Mouse (Mus musculus): ENCODE measurements around the gene Nufip1. TPM values are rescaled to one million over a fixed set of nuclear protein-coding genes. Genes with fewer than 3 reads are reported as not detected.

Gene Nufip1
- 7.7 and 8.0 TPM in 2 replicates for total RNA-seq (2021)
- long read RNA-seq, experiment 1, transcript Nufip1-201 (10 exons, 3,974 nt), result major isoform, 20 of 22 reads
- long read RNA-seq, experiment 1, partial matches to known transcripts, result 0 of 22 reads
- long read RNA-seq, experiment 1, other reads (novel, unspliced or antisense), result 2 of 22 reads
- long read RNA-seq, experiment 2, transcript Nufip1-201 (10 exons, 3,974 nt), result major isoform, 13 of 17 reads
- long read RNA-seq, experiment 2, partial matches to known transcripts, result 0 of 17 reads
- long read RNA-seq, experiment 2, other reads (novel, unspliced or antisense), result 4 of 17 reads

DNA sequence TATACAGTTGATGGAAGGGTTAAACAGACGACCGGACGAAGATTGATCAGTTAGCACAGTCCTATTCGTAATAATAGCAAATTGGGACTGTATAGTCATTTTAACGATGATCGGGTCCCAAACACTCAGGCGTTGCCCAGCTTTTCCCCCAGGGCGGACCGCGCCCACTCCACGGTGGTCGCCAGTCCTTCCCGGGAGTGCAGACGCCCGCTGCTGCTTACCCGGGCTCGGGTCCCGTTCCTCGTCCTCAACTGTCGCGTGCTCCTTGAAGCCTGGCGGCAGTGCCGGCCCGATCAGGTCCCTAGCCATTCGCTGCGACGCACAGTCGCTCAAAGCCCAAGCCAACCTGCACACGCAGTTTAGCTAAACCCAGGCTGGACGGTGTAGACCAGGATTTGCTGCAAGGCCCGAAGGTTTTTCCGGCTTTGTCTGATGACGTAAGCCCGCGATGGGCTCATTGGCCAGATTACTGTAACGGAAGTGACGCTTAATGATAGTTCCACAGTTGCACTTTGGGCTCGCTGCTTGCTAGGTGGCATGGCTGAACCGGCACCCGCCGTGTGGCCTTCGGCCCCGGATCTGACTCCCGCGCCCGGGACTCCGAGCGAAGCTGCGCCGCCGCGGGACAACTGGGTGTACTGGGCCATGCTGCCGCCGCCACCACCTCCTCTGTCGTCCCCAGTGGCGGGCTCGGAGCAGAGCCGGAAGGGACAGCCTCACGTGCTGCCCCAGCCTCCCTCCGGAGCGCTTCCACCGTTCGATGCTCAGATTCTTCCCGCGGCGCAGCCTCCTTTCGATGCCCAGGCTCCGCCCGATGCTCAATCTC, at the start of gene Nufip1, which contains the start of gene Gpalpp1:
Nufip1 (plus strand) TSS at position 496 of the 826 bp plus-strand sequence.
Gpalpp1 (minus strand) TSS at position 365 of the 826 bp plus-strand sequence.
- DNase-seq, result peak; percentile 94

DNA sequence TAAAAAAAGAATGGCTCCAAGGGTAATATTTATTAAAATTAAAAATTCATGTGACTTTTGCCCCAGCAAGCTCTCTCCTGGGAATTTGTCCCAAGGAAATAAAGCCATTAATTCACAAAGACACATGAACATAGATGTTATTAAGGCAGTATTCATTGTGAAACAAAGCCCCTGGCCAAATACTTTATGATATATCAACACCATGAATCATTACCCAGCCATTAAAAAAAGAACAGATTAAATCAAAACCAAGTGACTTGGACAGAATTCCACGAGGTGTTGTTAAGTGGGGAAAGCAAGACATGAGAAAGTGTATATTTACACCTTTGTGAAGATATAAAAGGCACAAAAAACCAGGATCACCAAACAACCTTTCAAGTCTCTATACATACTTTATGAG, 43.5 kb upstream of the Nufip1 start:
- DNase-seq, result no peak

DNA sequence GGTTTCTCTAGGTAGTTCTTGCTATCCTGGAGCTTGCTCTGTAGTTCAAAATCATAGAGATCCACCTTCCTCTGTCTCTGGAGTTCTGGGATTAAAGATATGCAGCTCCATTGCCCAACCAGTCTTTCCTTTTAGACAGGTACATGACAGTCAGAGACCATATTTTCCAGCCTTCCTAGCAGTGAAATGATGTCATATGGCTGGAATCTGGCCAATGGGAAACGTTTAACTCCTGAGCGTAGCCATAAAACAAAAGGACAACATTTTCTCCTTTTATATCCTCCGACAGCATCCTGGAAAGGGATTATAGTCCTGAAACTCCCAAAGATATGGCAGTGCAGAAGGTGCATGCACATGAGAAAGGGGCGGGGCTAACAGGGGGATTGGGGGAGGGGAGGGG, 42.4 kb upstream of the Nufip1 start:
- no peak for DNase-seq

GRCm38 (mm10) chr14:76069296-76069695, 41.4 kb upstream of the Nufip1 start:
- no peak for DNase-seq

DNA sequence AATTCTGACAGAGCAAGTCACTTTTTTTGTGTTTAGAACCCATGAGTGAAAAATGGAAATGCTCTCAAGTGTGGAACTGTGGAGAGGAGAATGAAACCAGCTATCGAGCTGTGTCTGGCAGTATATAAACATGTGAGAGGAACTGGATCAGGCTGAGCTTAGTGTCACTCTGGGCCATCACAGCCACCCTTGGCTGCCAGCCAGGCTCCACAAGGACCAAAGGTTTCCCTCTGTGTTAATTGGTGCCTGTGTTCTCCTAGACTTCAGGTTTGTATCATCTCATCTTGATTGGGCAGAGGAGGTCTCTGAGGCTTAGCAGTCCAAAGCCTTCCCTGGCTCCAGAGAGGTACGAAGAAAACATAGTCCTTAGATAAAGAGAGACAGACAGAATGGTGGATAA, 38.1 kb upstream of the Nufip1 start:
- DNase-seq, result peak; percentile 29

GRCm38 (mm10) chr14:76074206-76074605, 36.5 kb upstream of the Nufip1 start:
- DNase-seq, result peak; percentile 15

DNA sequence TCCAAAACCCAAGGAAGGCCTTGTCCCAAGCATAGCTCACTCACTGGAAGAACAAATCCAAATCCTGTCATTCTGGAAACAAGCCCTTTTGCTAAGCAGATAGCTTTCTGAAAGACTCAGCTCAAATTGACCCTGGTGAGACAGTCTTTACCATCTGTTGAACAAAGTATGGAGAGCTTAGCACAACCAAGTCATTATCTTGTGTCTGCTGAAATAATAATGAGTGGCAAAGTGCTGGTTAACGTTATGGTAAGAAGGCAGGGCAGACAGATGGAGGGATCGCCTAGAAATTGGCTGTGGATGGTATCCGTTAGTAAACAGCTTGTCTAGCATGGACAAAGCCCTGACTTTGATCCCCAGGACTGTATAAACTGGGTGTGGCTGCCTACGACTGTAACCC, 35.0 kb upstream of the Nufip1 start:
- no peak for DNase-seq

- no peak for DNase-seq
Measured at GRCm38 (mm10) chr14:76076602-76077001, 34.1 kb upstream of the Nufip1 start.

GRCm38 (mm10) chr14:76077088-76077491, 33.6 kb upstream of the Nufip1 start:
- DNase-seq, result peak; percentile 63

GRCm38 (mm10) chr14:76081451-76081850, 29.2 kb upstream of the Nufip1 start:
- DNase-seq, result peak; percentile 57

GRCm38 (mm10) chr14:76082086-76082636, 28.5 kb upstream of the Nufip1 start:
- no peak for DNase-seq

GRCm38 (mm10) chr14:76084188-76084587, 26.5 kb upstream of the Nufip1 start:
- DNase-seq, result no peak

DNA sequence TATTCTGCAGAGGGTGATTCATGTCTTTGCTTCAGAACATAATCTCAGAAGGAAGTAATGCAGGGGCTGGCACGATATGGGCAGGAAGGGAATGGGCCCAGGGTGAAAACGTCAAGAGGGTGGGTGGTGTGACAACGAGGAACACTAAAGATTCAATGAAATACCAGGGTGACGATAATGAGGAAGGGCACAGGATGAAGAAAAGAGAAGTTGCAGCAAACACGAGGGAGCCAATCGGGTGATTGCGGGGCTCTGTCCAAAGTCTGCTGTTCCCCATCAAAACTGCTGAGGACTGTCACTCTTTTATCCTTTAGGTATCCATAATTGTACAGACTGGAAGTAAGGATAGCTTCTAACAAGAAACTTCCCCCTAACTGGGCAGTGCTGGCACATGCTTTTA, 13.4 kb upstream of the Nufip1 start:
- DNase-seq, result no peak

- no peak for DNase-seq
Measured at GRCm38 (mm10) chr14:76097815-76098214, 12.9 kb upstream of the Nufip1 start.

GRCm38 (mm10) chr14:76099543-76099942, 11.1 kb upstream of the Nufip1 start:
- DNase-seq, result no peak

DNA sequence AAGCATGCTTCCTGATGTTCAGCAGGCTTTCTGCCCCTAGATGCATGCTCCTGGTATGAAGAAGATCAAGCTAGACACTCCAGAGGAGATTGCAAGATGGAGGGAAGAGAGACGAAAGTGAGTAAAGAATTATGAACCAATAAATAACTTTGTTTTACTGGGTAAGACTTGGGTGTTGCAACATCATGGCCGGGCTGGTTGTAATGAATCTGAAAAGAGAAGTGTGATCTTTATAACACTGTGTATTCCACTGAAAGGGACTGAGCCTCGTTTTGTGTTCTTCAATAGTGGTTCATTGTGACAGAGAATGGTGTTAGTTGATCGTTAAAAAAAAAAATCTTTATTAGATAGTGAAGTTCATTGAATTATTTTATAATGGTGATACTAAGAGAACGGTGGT, 5.1 kb downstream of the Nufip1 start:
- no peak for DNase-seq

DNA sequence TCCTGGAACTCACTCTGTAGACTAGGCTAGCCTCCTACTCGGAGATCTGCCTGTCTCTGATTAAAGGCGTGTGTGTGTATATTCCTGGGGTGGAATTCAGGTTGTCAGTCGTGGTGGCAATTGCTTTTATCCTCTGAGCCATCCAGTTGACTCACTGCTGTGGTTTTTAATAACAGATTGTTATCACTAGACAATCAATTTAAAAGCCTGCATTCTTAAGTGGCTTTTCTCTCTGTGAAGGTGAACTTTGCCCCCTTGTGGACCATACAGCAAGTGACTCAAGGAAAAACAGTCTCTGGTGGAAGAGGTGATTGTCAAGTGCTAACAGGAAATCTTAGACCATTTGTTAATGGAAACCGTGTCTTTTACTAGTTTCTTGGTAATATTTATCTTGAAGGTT, 8.3 kb downstream of the Nufip1 start:
- DNase-seq, result no peak

DNA sequence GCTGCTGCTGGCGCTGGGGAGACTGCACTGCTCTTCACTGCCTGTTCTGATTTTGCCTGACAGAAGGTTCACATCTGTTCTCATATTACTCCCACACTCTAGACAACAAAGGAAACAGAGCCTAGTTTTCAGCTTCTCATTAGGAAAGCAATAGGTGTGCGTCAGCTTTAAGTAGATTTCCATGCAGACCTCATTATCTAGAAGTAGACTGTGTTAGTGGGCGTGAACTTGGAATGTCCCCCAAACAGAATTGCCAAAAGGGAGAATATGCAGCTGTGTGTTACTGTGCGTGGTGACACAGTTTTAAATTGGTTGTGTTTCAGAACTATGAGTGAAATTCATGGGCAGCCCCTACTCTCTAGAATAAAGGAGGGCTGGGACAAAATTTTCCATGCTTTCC, 9.8 kb downstream of the Nufip1 start:
- no peak for DNase-seq

DNA sequence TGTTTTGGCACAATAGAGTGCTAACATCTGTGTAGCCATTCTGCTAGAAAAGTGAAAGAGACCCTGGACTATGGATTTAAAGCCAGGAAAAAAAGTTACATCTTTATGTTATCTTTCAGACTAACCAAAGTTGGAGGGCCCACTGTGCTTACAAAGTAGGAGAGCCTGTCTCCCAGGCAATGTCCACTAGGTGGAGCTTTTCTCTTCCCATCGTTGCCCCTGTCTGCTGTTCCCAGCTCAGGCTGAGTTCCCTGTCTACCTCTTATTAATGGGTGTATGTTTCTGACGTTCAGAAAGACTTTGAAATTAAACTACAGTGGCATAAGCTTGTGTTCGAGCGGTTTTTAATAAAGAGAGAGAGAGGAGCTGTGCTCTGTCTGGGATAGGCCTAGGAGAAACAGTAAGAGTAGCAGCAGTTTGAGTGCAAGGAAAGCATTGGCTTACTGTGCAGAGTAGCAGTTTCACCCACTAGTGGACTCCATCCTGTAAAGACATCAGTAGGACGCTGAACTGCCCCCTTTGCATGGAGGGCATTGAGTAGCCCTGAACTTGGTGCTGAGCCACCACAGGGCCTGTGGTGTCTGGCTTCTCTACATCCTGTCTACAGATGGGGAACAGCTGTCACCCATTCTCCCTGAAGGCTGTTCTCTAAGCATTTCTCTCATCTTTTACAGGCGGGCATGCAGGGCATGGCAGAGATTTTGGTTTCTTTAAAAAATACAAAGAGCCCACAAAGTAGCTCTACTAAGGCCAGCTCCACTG, 11.4 kb downstream of the Nufip1 start:
- DNase-seq, result peak; percentile 69

GRCm38 (mm10) chr14:76122663-76123058, 12.0 kb downstream of the Nufip1 start:
- DNase-seq, result no peak

DNA sequence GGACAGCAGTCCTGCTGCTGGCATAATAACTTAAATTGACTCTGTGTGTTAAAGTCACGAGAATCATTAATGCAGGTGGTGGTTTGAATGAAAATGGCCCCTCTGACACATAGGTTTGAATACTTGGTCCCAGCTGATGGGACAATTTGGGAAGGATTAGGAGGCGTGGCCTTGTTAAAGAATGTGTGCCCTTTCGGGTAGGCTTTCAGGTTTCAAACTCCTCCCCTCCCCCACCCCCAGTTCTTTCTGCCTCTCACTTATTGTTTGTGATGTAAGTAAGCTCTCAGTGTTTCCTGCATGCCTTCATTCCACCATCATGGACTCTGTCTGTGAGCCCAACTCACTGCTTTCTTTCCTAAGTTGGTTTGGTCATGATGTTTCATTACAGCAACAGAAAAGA, 16.6 kb downstream of the Nufip1 start:
- no peak for DNase-seq

DNA sequence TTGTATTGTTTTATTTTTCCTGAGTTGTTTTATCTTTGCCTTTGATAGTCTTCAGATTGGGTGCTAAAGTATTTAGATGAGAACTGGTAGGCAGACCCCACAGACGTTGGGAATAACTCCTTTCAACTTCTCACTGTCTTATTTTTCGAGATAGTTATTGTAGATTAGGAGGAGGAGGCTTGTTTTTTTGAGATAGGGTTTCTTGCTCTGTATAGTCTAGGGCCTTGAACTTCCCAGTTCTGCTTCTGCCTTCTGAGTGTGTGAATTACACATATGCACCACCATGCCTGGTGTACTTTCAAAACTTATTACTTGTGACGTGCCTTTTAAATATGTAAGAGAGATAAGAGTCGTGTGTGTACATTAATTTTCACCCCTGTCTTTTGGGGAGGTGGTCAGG, 17.5 kb downstream of the Nufip1 start:
- DNase-seq, result no peak

GRCm38 (mm10) chr14:76134975-76135374, 24.3 kb downstream of the Nufip1 start:
- no peak for DNase-seq
